Mouse (Mus musculus): Measurements from ENCODE around the gene Tfdp2.
A peak's percentile ranks its signal among the peaks of the same experiment; 100 is the strongest.
"Not testable (repeated sequence)": the region's sequence is repeated elsewhere in the genome, so short reads cannot be mapped to it uniquely, and the experiment has no call there.

Gene Tfdp2

DNA sequence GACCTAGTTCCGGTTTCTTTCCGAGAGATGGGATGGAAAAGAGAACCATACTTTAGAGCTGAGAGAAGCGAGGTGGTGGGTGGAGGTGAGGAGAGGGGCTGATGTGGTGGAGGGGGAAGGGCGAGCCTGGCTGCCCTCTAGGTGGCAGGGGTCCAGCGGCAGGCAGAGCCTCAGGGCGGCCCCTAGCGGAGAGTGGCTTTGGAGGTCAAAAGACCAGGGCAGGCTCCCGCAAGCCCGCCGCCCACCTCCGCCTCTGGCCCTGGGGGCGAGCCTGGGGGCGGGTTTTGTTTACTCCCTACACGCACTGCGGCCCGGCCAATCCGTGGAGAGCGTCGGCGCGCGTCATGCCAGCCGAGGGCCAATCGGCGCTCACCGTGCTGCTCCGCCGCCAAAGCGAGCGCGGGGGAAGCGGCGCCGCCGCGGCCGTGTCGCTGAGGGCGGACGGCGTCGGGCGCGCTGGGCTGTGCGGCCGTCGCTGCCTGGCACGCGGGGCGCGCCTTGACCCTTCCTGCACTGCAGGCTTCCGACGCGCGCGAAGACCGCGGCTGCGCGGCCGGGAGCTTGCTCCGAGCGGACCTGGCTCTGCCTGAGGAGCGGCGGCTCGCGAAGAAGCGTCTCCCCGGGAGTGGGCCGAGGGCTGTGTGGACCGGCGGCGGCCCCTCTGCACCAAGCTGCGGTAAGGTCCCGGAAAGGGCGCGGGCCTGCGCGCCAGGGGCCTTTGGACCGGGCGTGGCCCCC, at the start of gene Tfdp2:
Tfdp2 (plus strand) TSS at position 391 of the 738 bp plus-strand sequence.
- peak; percentile 79 for DNase-seq (ENCODE audit: low read depth, low spot score)

- no peak for DNase-seq (ENCODE audit: low read depth, low spot score)
These were observed 43.3 kb upstream of the Tfdp2 start for GRCm38 (mm10) chr9:96152801-96153200.

GRCm38 (mm10) chr9:96158431-96158830, 37.6 kb upstream of the Tfdp2 start:
- no peak for DNase-seq (ENCODE audit: low read depth, low spot score)

- DNase-seq (ENCODE audit: low read depth, low spot score): no peak
These were observed 37.0 kb upstream of the Tfdp2 start for GRCm38 (mm10) chr9:96159047-96159446.

GRCm38 (mm10) chr9:96160767-96161166, 35.3 kb upstream of the Tfdp2 start:
- no peak for DNase-seq (ENCODE audit: low read depth, low spot score)

DNA sequence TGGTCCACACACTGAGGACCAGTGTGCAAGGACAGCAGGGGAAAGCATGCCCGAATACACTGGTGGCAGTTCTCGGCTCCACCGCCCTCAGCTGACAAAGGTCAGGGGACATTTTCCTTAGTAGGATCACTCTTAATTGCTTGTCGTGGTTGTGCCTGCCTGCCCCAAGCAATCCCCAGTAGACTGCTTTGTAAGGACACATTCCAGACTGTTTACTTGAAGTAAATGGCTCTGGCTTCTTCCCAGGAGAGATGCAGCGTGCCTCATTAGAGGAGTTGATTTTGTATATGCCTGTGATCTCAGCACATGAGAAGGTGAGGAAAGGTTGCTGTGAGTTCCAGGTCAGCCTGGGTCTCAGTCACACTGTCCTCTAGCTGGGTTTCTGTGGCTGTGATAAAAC, 33.7 kb upstream of the Tfdp2 start:
- DNase-seq (ENCODE audit: low read depth, low spot score): no peak

DNA sequence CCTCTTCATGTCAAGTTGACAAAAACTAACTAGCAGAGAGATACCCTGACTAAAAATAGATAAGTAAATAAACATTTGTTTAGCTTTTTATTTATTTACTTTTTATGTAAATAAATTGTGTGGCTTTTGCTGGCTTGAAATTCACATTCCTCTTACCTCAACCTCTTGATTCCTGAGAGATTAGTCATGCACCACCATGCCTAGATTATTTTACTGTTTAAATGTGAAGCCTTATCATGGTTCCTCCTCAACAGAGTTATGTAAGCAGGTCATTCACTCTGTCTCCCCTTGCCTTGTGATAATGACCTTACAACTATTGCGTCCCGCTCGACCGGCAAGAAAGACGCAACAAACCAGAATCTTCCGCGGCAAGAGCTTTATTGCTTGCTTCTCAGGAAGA, 32.6 kb upstream of the Tfdp2 start:
- DNase-seq (ENCODE audit: low read depth, low spot score): no peak

DNA sequence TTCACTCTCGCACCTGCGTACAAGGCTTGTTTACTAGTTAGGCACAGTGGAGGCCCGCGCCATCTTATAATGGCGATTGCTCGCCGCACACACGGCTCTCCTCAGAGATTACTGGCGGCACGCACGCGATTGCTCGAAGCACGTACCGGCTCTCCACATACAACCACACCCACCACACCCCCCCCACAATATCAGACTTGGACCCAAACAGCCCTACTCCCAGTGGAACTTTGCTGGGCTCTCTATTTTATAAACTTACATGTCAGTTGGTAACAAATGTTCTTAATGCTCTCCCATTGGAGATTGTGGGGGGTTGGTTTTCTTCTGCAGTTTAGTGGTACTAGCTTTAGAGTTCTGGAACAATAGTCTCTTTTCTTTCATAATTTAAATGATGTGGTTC, 32.1 kb upstream of the Tfdp2 start:
- not testable (repeated sequence) for DNase-seq (ENCODE audit: low read depth, low spot score)

- peak; percentile 56 for DNase-seq (ENCODE audit: low read depth, low spot score)
These were observed 28.9 kb upstream of the Tfdp2 start for GRCm38 (mm10) chr9:96167168-96167585.

DNA sequence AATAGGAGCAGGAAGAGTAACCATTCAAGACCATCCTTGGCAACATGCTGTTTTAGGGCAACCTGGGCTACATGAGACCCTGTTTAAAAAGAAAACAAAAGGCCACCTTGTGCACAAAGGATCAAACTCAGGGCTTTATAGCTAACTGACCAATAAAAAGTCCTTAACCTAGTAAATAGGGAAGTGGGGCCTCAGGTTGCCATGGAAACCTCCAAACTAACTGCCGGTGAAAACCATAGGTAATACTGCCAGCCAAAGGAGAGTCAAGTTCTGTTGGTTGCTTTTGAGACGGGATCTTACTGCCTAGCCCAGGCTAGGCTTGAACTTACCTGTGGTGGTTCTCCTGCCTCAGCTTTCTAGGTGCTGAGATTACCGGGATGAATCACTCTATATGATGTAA, 25.5 kb upstream of the Tfdp2 start:
- no peak for DNase-seq (ENCODE audit: low read depth, low spot score)

DNA sequence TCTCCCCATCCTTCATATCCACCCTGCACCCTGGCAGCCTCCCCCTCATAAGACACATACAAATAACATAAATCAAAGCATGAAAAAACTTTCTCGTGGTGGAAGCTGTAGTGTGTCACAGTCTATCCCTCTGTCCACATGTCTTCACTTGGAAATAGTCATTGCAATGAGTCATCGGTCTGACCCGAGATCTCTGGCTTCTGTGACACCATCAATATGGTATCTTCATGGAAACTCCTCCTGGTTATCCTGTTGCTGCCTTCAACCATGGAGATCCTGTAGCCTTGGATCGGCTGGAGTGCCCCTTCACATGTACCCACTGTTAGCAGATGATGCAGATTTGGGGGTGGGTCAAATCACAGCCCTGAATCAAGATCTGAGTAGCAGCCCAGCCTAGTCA, 11.2 kb upstream of the Tfdp2 start:
- no peak for DNase-seq (ENCODE audit: low read depth, low spot score)

DNA sequence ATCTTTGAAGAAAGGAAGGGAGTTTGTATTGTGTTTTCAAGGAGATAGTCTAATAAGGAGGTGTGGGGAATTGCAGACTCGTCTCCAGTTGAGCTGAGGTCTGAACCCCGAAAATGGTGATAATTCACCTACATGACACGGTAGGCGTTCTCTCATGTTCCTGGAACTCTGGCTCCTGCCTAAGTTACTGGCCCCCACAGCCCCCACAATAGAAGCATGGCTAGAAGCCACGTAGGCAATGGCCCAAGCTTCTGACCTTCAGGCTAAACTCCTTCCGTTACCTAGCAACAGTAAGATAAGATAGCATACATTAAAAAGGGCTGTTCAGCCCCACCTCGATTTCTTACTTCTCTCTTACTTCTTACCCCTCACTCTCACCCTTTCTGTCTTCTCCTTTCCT, 9.4 kb upstream of the Tfdp2 start:
- DNase-seq (ENCODE audit: low read depth, low spot score): no peak

DNA sequence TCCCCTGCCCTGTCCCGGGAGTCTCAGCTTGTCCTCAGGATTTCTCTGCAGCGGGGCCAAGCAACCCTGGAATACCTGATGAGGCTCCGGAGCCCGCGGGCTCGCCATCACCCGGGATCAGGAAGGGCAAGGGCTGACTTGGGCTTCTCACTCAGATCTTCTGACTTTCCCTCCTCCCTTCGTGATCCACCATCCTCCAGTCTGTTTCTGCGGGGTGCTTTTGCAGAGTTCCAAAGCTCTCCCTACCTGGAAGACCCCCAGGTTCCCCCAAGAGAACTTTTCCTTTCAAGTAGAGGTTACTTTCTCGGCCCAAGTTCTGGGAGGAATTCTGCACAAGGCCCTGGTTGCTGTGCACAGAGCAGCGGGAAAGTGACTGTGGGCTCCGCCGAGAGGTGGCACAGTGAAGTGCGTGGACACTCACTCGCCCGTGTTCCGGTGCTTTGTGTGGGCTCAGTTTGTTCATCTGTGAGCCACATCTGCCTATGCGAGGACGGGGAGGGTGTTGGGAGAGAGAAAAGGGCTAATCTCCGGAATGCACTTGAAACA, 634 bp downstream of the Tfdp2 start:
- DNase-seq (ENCODE audit: low read depth, low spot score): peak; percentile 19

DNA sequence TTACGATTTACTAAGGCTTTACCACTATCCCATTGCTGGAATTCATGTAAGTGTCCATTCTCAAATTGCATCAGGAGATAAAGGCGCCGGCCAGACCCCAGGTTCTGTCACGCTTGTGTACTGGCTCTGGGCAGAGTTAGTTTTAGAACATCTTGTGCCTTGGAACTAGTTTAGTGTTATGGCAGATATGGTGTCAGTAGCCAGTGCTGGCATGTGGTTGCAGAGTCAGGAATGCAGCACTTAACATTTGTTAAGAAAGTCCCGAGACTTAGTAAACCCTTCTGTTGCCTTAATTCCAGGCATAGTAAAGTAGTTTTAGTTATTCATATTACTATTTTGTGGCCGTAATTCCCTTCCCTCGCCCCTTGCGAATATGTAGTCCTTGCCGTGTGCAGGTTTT, 1.7 kb downstream of the Tfdp2 start:
- no peak for DNase-seq (ENCODE audit: low read depth, low spot score)

DNA sequence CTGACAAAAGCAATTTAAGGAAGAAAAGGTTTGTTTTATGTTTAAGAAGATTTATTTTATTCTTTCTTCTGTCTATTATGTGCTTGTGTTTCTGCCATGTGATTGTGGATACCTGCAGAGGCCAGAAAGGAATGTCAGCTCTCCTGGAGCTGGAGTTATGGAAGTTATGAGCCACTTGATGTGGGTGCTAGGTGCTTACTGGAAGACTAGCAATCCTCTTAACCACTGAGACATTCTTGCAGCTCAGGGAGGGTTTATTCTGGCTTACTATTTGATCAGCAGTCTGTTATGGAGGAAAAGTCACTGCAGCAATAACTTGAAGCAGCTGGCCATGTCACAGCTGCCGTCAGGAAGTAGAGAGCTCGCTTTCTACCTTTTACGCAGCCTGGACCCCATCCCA, 7.6 kb downstream of the Tfdp2 start:
- DNase-seq (ENCODE audit: low read depth, low spot score): no peak

DNA sequence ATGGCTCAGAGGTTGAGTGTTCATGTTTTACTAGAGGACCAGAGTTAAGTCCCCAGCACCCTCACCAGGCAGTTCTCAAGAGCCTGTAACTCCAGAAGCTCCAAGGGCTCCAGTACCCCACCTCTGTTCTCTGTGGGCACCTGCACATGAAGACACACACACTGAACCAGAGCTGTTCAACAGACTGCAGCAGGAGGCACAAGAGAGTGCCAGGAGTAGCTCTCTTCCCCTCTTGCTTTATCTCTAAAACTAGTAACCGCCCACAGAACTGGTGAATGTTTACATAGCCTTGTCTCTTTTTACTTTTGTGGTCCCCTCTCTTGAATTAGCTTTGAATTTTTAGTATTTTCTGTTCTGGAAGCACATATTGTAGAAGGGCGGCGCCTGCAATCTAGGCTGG, 11.4 kb downstream of the Tfdp2 start:
- DNase-seq (ENCODE audit: low read depth, low spot score): no peak

GRCm38 (mm10) chr9:96213036-96213645, 17.1 kb downstream of the Tfdp2 start:
- DNase-seq (ENCODE audit: low read depth, low spot score): no peak

- DNase-seq (ENCODE audit: low read depth, low spot score): no peak
These were observed 18.1 kb downstream of the Tfdp2 start for GRCm38 (mm10) chr9:96214171-96214570.

- DNase-seq (ENCODE audit: low read depth, low spot score): no peak
These were observed 21.2 kb downstream of the Tfdp2 start for GRCm38 (mm10) chr9:96217299-96217698.

DNA sequence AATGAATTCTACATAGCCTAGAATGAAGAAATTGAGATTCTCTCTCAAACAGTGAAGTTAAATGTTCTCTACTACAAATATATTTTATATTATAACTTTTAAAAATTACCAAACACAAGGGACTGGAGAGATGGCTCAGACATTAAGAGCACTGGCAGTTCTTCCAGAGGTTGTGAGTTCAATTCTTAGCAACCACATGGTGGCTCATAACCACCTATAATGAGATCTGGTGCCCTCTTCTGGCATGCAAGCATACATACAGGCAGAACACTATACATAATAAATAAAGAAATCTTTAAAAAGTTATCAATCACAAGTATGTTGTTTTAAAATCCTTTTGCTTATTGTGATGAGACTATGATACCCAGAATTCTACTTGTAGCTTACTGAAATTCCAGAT, 21.7 kb downstream of the Tfdp2 start:
- DNase-seq (ENCODE audit: low read depth, low spot score): no peak

DNA sequence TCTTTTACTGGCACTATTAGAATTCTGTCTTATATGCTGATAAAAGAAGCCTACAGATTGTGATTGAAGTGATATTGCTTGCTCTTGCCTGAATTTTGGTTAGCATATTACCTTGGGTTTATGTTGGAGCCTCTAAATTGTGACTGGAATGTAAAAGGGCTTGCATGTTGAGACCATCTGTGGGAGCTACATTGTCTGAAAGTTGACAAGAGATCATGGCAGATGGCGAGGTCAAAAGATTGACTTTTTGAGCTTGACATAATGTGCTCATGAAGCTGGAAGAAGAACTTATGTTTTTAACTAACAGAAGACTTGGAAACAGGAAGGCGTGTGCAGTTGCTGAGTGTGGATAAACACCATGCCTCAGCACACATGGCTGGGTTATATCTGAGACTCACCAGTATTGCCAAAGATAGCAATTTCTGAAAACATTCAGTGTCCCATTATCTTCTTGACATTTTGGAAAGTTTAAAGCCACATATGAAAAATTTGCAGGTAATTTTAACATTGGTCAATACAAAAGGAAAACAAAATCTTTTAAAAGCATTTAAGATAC, 23.1 kb downstream of the Tfdp2 start:
- DNase-seq (ENCODE audit: low read depth, low spot score): no peak

DNA sequence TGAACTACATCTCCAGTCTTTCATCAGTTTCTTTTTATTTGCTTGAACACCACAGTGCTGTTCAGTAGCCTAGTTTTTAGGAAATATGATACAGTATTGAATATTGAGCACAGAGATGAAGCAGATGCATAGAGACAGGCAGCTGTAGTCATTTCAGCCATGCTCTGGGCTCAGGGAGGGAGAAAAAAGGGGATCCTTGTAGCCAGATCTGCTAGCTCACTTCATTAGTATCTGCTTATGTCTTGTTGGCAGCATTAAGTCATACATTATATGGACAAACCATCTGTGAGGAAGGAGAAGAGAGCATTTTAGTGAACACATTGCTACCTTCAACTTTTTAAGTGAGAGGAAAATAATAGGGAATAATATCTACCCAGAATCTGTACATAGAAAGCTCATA, 24.3 kb downstream of the Tfdp2 start:
- DNase-seq (ENCODE audit: low read depth, low spot score): no peak

GRCm38 (mm10) chr9:96223302-96223701, 27.2 kb downstream of the Tfdp2 start:
- DNase-seq (ENCODE audit: low read depth, low spot score): no peak
